Mouse (Mus musculus) lung, postnatal 4 days (tissue): ENCODE data around the gene Banp.

ENCODE experiments used
- DNase-seq, 2 experiments: peaks; one replicate each; pipeline ENCODE4 v3.0.0; 2021

The Banp gene

GRCm38 (mm10) chr8:121927316-121927715, 22.2 kb upstream of the Banp start:
- DNase-seq, result peak; percentile 54 to 68

GRCm38 (mm10) chr8:121930047-121930446, 19.5 kb upstream of the Banp start:
- no peak for DNase-seq

GRCm38 (mm10) chr8:121931571-121931970, 18.0 kb upstream of the Banp start:
- no peak for DNase-seq

- no peak for DNase-seq
Measured at GRCm38 (mm10) chr8:121932026-121932667, 17.4 kb upstream of the Banp start.

GRCm38 (mm10) chr8:121932668-121933520, 16.7 kb upstream of the Banp start:
- no peak for DNase-seq

GRCm38 (mm10) chr8:121934506-121934905, 15.0 kb upstream of the Banp start:
- peak in 1 of 2 experiments; percentile 66 for DNase-seq

- DNase-seq, result no peak
Measured at GRCm38 (mm10) chr8:121934923-121935322, 14.6 kb upstream of the Banp start.

- DNase-seq, result peak; percentile 54 to 74
Measured at GRCm38 (mm10) chr8:121935341-121936294, 13.9 kb upstream of the Banp start.

GRCm38 (mm10) chr8:121936391-121936790, 13.2 kb upstream of the Banp start:
- DNase-seq, result peak; percentile 63 to 83

GRCm38 (mm10) chr8:121938732-121939131, 10.8 kb upstream of the Banp start:
- no peak for DNase-seq

GRCm38 (mm10) chr8:121943057-121943540, 6.5 kb upstream of the Banp start:
- no peak for DNase-seq

- DNase-seq, result no peak
Measured at GRCm38 (mm10) chr8:121943716-121944115, 5.8 kb upstream of the Banp start.

- no peak for DNase-seq
Measured at GRCm38 (mm10) chr8:121944831-121945230, 4.7 kb upstream of the Banp start, which contains the start of gene Car5a. Gene Car5a, minus strand, starts transcription at chr8:121944904.

- DNase-seq, result no peak
Measured at GRCm38 (mm10) chr8:121946351-121946750, 3.2 kb upstream of the Banp start.

- no peak for DNase-seq
Measured at GRCm38 (mm10) chr8:121947047-121947752, 2.4 kb upstream of the Banp start.

GRCm38 (mm10) chr8:121947753-121948141, 1.8 kb upstream of the Banp start:
- peak; percentile 95 for DNase-seq

- DNase-seq, result peak in 1 of 2 experiments; percentile 11
Measured at GRCm38 (mm10) chr8:121948321-121949145, 1.0 kb upstream of the Banp start.

- peak; percentile 99 for DNase-seq
Measured at GRCm38 (mm10) chr8:121949941-121950748, 595 bp downstream of the Banp start.

GRCm38 (mm10) chr8:121950749-121951655, 1.5 kb downstream of the Banp start:
- DNase-seq, result peak; percentile 73 to 83
